ENCODE assay signal across 8 mouse cellular contexts in the genomic region with DNA sequence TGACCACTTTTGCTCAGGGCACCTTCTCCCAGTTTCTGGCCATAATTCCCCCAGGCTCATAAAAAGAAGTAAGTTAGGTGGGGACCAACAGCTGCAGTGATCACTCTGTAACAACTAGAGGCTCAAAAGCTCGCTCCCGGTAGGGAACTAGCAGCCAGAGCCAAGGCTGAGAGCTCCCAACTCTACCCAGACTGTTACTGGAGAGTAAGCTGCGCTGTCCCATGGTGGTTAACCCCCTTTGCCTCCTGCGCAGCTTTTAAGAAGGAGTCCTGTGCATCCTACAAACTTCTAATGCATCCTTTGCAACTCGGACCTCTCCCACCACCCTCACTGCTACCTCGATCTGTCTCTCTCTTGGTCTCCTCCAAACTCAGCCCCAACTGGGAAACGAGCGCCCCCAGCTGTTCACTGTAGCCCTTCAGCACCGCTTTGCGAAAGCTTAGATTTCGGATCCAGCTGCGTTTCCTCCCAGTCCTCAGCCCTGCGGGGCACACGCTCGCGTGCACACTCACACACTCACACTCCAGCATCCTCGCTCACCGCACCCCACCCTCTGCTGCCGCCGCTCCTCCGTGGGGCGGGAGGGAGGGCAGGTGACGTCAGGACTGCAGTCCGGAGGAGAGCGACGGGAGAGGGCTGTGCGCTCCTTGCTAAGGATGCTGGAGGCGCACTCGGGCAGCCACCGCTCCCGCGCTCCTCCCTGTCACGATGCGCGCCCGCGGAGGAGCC. TPM values are rescaled to one million over a fixed set of nuclear protein-coding genes. Genes with fewer than 3 reads are reported as not detected.
DNase-seq lines count a peak whose midpoint lies in the region; ATAC-seq and TF ChIP-seq lines count a peak whose summit lies in the region.

A gene (plus strand): TSS at position 610 of the 729 bp plus-strand sequence.

- TF ChIP-seq EP300 in ES-Bruce4 (IDR thresholded peaks at IDR 0.05; ENCODE audit: insufficient read depth, low read depth, low read length), result no peak

- DNase-seq in brain, adult 2 months (ENCODE audit: low read depth, low spot score), result peak; percentile 92
- peak; percentile 77 for DNase-seq in heart, embryonic 10.5 days (ENCODE audit: low spot score)
- no peak for DNase-seq in large intestine, adult 2 months (ENCODE audit: low read depth, low spot score)
- DNase-seq in liver, embryonic 13.5 days, result no peak
- no peak for DNase-seq in T-cell, adult 2 months (ENCODE audit: low spot score)

- no peak within 1 kb of the TSS for H3K9ac ChIP-seq in ES-Bruce4 (ENCODE audit: low read depth, poor library complexity, severe bottlenecking)
- H3K9ac ChIP-seq in liver, embryonic 13.5 days, result no peak within 1 kb of the TSS

- peak within 1 kb of the TSS; percentile 38 for H3K4me2 ChIP-seq in liver, embryonic 13.5 days

- H3K4me3 ChIP-seq in ES-Bruce4 (ENCODE audit: low read depth, low read length), result peak within 1 kb of the TSS; percentile 87
- H3K4me3 ChIP-seq in embryonic fibroblast, embryonic 13.5 days (ENCODE audit: insufficient read depth, low read length), result peak within 1 kb of the TSS; percentile 31
- peak within 1 kb of the TSS; percentile 69 for H3K4me3 ChIP-seq in heart, embryonic 10.5 days
- peak within 1 kb of the TSS; percentile 30; the same call in 1 of the 2 replicates for H3K4me3 ChIP-seq in liver, embryonic 13.5 days (replicated peaks)
- peak within 1 kb of the TSS; percentile 59 for H3K4me3 ChIP-seq in olfactory bulb, adult 2 months (ENCODE audit: insufficient read depth, low read depth, low read length)

- 0 out of 2 replicates have a peak, but pooled peaks cover 2% of the 10 kb centered on the region for H3K27me3 ChIP-seq in ES-Bruce4 (ENCODE audit: control insufficient read depth, insufficient read depth, low read length, poor library complexity, severe bottlenecking)
- H3K27me3 ChIP-seq in heart, embryonic 10.5 days (ENCODE audit: insufficient read depth, poor library complexity, severe bottlenecking), result peaks cover 43% of the 10 kb centered on the region
- H3K27me3 ChIP-seq in liver, embryonic 13.5 days, result peaks cover 30% of the 10 kb centered on the region

- ATAC-seq in liver, embryonic 13.5 days (ENCODE audit: low read depth), result no peak

- H3K4me1 ChIP-seq in ES-Bruce4 (ENCODE audit: control insufficient read depth, insufficient read depth, low read length), result no peaks in the 10 kb centered on the region
- H3K4me1 ChIP-seq in embryonic fibroblast, embryonic 13.5 days (ENCODE audit: control insufficient read depth, insufficient read depth, low read length), result no peaks in the 10 kb centered on the region
- H3K4me1 ChIP-seq in heart, embryonic 10.5 days, result peaks cover 19% of the 10 kb centered on the region
- no peaks in the 10 kb centered on the region for H3K4me1 ChIP-seq in liver, embryonic 13.5 days (replicated peaks)
- peaks cover 3% of the 10 kb centered on the region; the same call in 1 of the 2 replicates for H3K4me1 ChIP-seq in olfactory bulb, adult 2 months (ENCODE audit: control insufficient read depth, insufficient read depth, low read length)

- H3K27ac ChIP-seq in ES-Bruce4 (ENCODE audit: insufficient read depth, low read length), result no peak within 1 kb of the TSS
- H3K27ac ChIP-seq in embryonic fibroblast, embryonic 13.5 days (ENCODE audit: insufficient read depth, low read length), result no peak within 1 kb of the TSS
- no peak within 1 kb of the TSS for H3K27ac ChIP-seq in heart, embryonic 10.5 days
- no peak within 1 kb of the TSS for H3K27ac ChIP-seq in liver, embryonic 13.5 days
- H3K27ac ChIP-seq in olfactory bulb, adult 2 months (ENCODE audit: insufficient read depth, low read depth, low read length), result peak within 1 kb of the TSS; percentile 44

- WGBS in heart, embryonic 10.5 days, result under 1% methylated on average over 37 of the region's 37 CpGs
- WGBS in large intestine, adult 2 months, result 3% methylated on average over 37 of the region's 37 CpGs
- WGBS in liver, embryonic 13.5 days (ENCODE audit: insufficient replicate concordance), result 1% methylated on average over 37 of the region's 37 CpGs
- WGBS in olfactory bulb, adult 2 months, result 1% methylated on average over 37 of the region's 37 CpGs

- 0 out of 2 replicates have a peak, but pooled peaks cover 2% of the 10 kb centered on the region for H3K9me3 ChIP-seq in ES-Bruce4 (replicated peaks; ENCODE audit: control insufficient read depth, insufficient read depth, low read length, poor library complexity, severe bottlenecking)
- no peaks in the 10 kb centered on the region for H3K9me3 ChIP-seq in heart, embryonic 10.5 days
- no peaks in the 10 kb centered on the region for H3K9me3 ChIP-seq in liver, embryonic 13.5 days (replicated peaks)

- TF ChIP-seq CTCF in ES-Bruce4 (IDR thresholded peaks at IDR 0.05; ENCODE audit: low read depth, low read length), result peak; percentile 66
- TF ChIP-seq CTCF in embryonic fibroblast, embryonic 13.5 days (IDR thresholded peaks at IDR 0.05; ENCODE audit: borderline replicate concordance, insufficient read depth, low read length), result 0 out of 2 replicates have a peak, but pooled peaks have one; percentile 24
- TF ChIP-seq CTCF in olfactory bulb, adult 2 months (IDR thresholded peaks at IDR 0.05; ENCODE audit: insufficient read depth, low read depth, low read length), result peak; percentile 30; the same call in 1 of the 2 replicates

- no peaks in the 10 kb centered on the region for H3K36me3 ChIP-seq in ES-Bruce4 (ENCODE audit: control insufficient read depth, insufficient read depth, low read length, poor library complexity, severe bottlenecking)
- no peaks in the 10 kb centered on the region for H3K36me3 ChIP-seq in heart, embryonic 10.5 days
- no peaks in the 10 kb centered on the region for H3K36me3 ChIP-seq in liver, embryonic 13.5 days

- no peak for TF ChIP-seq POLR2A in ES-Bruce4 (IDR thresholded peaks at IDR 0.05; ENCODE audit: insufficient read depth, low read length)
- TF ChIP-seq POLR2A in embryonic fibroblast, embryonic 13.5 days (IDR thresholded peaks at IDR 0.05; ENCODE audit: low read depth, low read length), result no peak
- TF ChIP-seq POLR2A in olfactory bulb, adult 2 months (IDR thresholded peaks at IDR 0.05; ENCODE audit: insufficient read depth, low read depth, low read length), result no peak; the same call in 1 of the 2 replicates

RNA-seq across cellular contexts. Expression of the gene that starts here (rescaled TPM):
- 154 and 172 TPM in 2 replicates for polyA plus RNA-seq in ES-Bruce4 (2011; ENCODE audit: insufficient read depth, insufficient read length, low read depth, missing spikeins)
- 24.5 and 44.0 TPM in 2 replicates for polyA plus RNA-seq in embryonic fibroblast, embryonic 13.5 days (2011; ENCODE audit: insufficient read length, low read depth, missing spikeins)
- 11.4 and 18.7 TPM in 2 replicates for polyA plus RNA-seq in heart, embryonic 10.5 days (2016; fragmentation: Nextera tagmentation; extraction: Ambion mirVana)
- 18.2 and 31.6 TPM in 2 replicates for polyA plus RNA-seq in large intestine, adult 2 months (2012; rRNA removed)
- 2.7 and 3.6 TPM in 2 replicates for polyA plus RNA-seq in liver, embryonic 13.5 days (2015; fragmentation: Nextera tagmentation; extraction: Ambion mirVana)
- polyA plus RNA-seq in olfactory bulb, adult 2 months (2012; ENCODE audit: insufficient read depth, insufficient read length, low replicate concordance, missing spikeins), result not detected in 2 replicates

Comparison
In these comparisons a context has a peak if more than half of its experiments do, and no peak if none do; other contexts are left out.
1. H3K4me3 ChIP-seq: peak in every context shown above with its lines; median percentile 87 in ES-Bruce4; 69 in heart, embryonic 10.5 days; 59 in olfactory bulb, adult 2 months; 31 in embryonic fibroblast, embryonic 13.5 days; 30 in liver, embryonic 13.5 days.
2. DNase-seq: peak in brain, adult 2 months (single experiment) and heart, embryonic 10.5 days (single experiment); none in large intestine, adult 2 months (single experiment), liver, embryonic 13.5 days (single experiment) and T-cell, adult 2 months (single experiment).
3. Peak in every context shown above with its lines, with median percentiles within 50 percentile points of each other: CTCF ChIP-seq.